Mouse (Mus musculus) embryonic facial prominence, embryonic 10.5 days (tissue): ENCODE measurements around the gene Tmem255b. TPM values are rescaled to one million over a fixed set of nuclear protein-coding genes. Genes with fewer than 3 reads are reported as not detected.

Experiments
- DNase-seq: peaks from one replicate; pipeline ENCODE4 v3.0.0-alpha.2; 2017; ENCODE audit warnings: low spot score
- H3K27ac ChIP-seq: fragments of 300-500 bp; sonication (generic); replicated peaks from 2 replicates; pipeline ENCODE4 v1.5.1; 2016; ENCODE audit warnings: mild to moderate bottlenecking
- H3K27me3 ChIP-seq: fragments of 300-500 bp; sonication (generic); replicated peaks from 2 replicates; pipeline ENCODE4 v1.6.1; 2016; ENCODE audit warnings: low read depth, mild to moderate bottlenecking; ENCODE audit not compliant: poor library complexity, severe bottlenecking
- H3K36me3 ChIP-seq: fragments of 300-500 bp; sonication (generic); replicated peaks from 2 replicates; pipeline ENCODE4 v1.6.1; 2016; ENCODE audit warnings: mild to moderate bottlenecking, moderate library complexity
- H3K4me1 ChIP-seq: fragments of 300-500 bp; sonication (generic); 2 replicates; pipeline ENCODE4 v1.6.1; 2016
- H3K4me3 ChIP-seq: fragments of 300-500 bp; sonication (generic); 2 replicates; pipeline ENCODE4 v1.5.1; 2016; ENCODE audit warnings: mild to moderate bottlenecking, moderate library complexity
- H3K9me3 ChIP-seq: fragments of 300-500 bp; sonication (generic); 2 replicates; pipeline ENCODE4 v1.6.1; 2016; ENCODE audit warnings: mild to moderate bottlenecking
- WGBS: fragments of 180-500 bp; shearing (Covaris S2); methylation state at CpG from one replicate; pipeline ENCODE4 v1.1.7; 2016; 5-methylcytosine and 5-hydroxymethylcytosine counted together
- polyA plus RNA-seq: library from polyadenylated mRNA; unstranded; fragments of >200 nt; fragmentation: Nextera tagmentation; extraction: Ambion mirVana; gene quantifications from 2 replicates; pipeline ENCODE4 v1.2.1, GENCODE M21; 2016

Gene Tmem255b
- polyA plus RNA-seq = 0.13 and 0.20 TPM in 2 replicates

DNA sequence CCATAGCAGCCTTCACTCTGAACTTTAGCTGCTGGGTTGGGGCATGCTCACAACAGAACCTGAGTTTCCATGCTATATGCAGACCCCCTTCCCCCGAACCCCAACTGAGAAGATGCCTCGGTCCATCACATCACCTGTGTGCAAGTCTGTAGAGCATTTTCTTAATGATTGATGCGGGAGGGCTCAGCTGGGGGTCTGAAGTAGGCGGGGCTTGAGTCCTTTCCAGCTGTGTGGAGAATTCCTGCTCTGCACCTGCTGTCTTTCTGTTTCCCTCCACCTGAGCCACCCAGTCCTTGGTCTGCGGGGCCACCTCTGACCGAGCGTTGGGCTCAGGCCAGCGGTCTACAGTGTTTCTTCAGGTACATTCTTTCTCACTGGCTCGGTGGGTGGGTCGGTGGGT lies at the start of gene Tmem255b:
TSS of gene Tmem255b (plus strand) at position 301 of the 400 bp plus-strand sequence.
- peaks cover 11% of the 10 kb centered on the region for H3K4me1 ChIP-seq
- no peaks in the 10 kb centered on the region for H3K36me3 ChIP-seq
- no peak for DNase-seq
- H3K27me3 ChIP-seq = peaks cover 46% of the 10 kb centered on the region
- 15% methylated on average over 10 of the region's 10 CpGs for WGBS
- H3K27ac ChIP-seq = no peak within 1 kb of the TSS
- no peak within 1 kb of the TSS for H3K4me3 ChIP-seq
- H3K9me3 ChIP-seq = no peaks in the 10 kb centered on the region

DNA sequence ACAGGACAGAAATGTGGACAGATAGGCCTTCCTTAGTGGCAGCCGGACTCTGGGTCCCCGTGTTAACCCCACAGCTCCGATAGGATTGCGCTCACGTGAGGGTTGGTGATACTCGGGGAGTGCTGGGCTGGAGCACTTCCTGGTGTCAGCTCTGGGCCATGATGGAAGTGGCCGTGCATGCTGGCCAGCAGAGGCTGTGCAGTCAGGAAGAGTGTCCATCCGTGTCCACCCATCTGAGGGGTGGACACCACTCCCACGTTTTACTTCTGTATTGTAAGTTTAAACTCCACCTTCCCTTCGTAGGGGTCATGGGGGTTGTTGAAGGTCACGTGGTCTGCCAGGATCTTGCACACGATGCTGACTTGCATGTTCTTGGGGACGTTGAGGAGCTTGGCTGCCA lies 48.6 kb upstream of the Tmem255b start:
- WGBS = 78% methylated on average over 13 of the region's 13 CpGs
- H3K4me1 ChIP-seq = no peaks in the 10 kb centered on the region
- no peak overlapping the region for H3K4me3 ChIP-seq

DNA sequence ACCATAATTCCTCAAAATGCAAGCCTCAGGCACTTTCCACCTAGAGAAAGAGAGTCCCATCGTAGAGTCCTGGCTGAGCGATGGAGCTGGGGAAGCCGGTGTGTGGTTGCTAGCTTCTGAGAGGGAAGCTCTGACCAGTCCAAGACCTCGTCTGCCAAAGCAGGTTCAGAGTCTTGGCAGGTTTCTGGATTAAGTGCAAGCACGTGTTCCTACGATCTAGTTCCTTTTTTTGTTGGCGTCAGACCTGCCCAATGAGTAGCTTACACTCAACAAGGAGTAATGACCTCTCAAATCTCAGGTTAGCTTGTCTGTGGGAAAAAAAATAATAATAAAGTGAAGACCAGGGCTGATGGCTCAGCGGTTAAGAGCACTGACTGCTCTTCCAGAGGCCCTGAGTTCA lies 47.3 kb upstream of the Tmem255b start:
- H3K27me3 ChIP-seq = no peaks in the 10 kb centered on the region
- no peak overlapping the region for H3K27ac ChIP-seq
- no peak for DNase-seq
- H3K36me3 ChIP-seq = 0 out of 2 replicates have a peak, but pooled peaks cover under 1% of the 10 kb centered on the region
- H3K9me3 ChIP-seq = no peaks in the 10 kb centered on the region
- no peak overlapping the region for H3K4me3 ChIP-seq
- no peaks in the 10 kb centered on the region for H3K4me1 ChIP-seq
- WGBS = 85% methylated on average over 8 of the region's 8 CpGs

More for the DNA sequence above, 48.6 kb upstream of the Tmem255b start:
- Histone ChIP-seq H3K27me3 (no peaks in the 10 kb centered on the region), H3K36me3 (peaks cover 14% of the 10 kb centered on the region; the same call in 1 of the 2 replicates), H3K9me3 (no peaks in the 10 kb centered on the region), H3K27ac (no peak overlapping the region)
- no peak for DNase-seq

DNA sequence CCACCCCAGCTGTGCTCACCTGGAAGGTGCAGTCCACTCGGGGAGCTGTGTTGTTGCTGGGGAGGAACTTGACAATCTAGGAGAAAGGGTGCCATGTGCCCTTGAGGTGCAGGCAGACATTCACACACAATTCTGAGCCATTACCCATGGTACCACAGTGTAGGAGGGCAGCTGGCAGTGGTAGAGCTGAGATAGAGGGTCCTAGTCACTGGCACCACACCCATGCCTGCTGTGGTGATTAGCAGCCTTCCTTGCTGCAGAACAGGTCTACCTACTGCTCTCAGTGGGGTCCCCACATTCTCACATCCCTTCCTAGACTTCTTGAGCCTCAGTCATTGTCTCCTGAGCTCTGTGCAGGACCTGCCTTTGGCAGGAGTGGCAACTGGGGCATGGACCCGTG lies 46.2 kb upstream of the Tmem255b start:
- no peaks in the 10 kb centered on the region for H3K27me3 ChIP-seq
- no peak for DNase-seq
- WGBS = 74% methylated on average over 2 of the region's 2 CpGs

DNA sequence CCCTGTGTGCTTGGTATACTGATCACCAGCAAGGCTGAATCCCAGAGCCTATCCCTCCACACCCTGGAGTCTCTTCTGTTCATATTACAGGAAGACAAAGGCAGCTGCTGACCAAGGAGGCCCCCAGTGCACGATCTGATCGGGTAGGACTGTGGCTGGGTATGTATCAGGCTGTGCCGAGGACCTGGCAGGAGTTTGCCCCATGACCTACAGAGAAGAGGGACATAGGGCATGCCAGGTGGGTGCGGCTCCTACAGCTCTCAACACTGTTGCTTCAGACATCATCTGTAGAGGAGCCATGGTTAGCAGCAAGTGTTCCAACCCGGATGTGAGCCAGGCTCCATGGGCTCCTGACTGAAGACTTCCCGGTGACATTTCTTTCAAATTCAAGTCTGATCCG lies 41.1 kb upstream of the Tmem255b start:
- 93% methylated on average over 7 of the region's 7 CpGs for WGBS
- H3K27ac ChIP-seq = no peak overlapping the region
- DNase-seq = no peak
- H3K4me1 ChIP-seq = no peaks in the 10 kb centered on the region
- no peaks in the 10 kb centered on the region for H3K27me3 ChIP-seq
- no peaks in the 10 kb centered on the region for H3K9me3 ChIP-seq
- no peak overlapping the region for H3K4me3 ChIP-seq
- no peaks in the 10 kb centered on the region for H3K36me3 ChIP-seq

More for the DNA sequence above, 46.2 kb upstream of the Tmem255b start:
- no peak overlapping the region for H3K4me3 ChIP-seq
- H3K27ac ChIP-seq = no peak overlapping the region
- H3K4me1 ChIP-seq = no peaks in the 10 kb centered on the region
- H3K36me3 ChIP-seq = no peaks in the 10 kb centered on the region
- H3K9me3 ChIP-seq = no peaks in the 10 kb centered on the region

DNA sequence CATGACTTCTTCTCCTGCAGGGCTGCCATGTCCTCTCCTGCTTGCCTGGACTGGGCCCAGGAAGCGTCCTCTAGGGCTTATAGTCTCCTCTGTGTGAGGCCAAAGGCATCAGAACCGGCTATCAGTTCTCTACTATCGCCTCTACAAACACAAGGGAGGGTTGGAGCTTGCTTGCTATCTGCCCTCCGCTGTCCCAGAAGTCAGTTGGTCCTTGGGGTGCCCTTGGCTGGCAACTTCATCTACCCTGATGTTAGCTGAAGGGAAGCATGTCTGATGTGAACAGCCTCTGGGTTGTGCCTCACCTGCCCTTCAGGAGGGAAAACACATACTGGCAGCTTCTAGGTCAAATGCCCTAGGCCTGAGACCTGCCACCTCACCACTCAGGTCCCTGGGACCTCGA lies 38.3 kb upstream of the Tmem255b start, which contains the start of gene Atp4b:
TSS of gene Atp4b (minus strand) at position 101 of the 400 bp plus-strand sequence.
- no peak for DNase-seq
- Histone ChIP-seq H3K36me3 (no peaks in the 10 kb centered on the region), H3K27me3 (no peaks in the 10 kb centered on the region), H3K4me1 (no peaks in the 10 kb centered on the region), H3K4me3 (no peak within 1 kb of the TSS), H3K9me3 (no peaks in the 10 kb centered on the region), H3K27ac (no peak within 1 kb of the TSS)
- WGBS = 78% methylated on average over 5 of the region's 5 CpGs

DNA sequence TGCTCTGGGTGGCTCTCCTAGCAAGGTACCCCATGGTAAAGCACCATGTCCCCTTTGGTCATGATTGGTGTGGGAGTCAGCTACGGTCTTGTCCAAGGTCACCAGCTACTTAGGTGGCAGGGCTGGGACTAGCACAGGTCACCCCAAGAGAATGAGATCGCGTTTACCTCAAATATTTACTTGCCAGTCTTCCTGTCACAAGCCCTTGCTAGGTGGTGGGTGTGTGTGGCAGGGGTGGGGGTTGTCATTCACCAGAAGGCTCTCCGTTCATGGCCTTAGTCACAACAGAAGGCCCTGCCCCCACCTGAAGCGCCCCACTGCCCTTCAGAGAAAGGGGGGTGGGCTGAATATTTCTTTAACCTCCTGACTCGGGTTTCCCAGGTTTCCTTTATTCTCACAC lies 31.5 kb upstream of the Tmem255b start:
- Histone ChIP-seq H3K27ac (no peak overlapping the region), H3K36me3 (no peaks in the 10 kb centered on the region), H3K27me3 (no peaks in the 10 kb centered on the region), H3K9me3 (no peaks in the 10 kb centered on the region), H3K4me1 (no peaks in the 10 kb centered on the region), H3K4me3 (no peak overlapping the region)
- 65% methylated on average over 6 of the region's 6 CpGs for WGBS
- no peak for DNase-seq

DNA sequence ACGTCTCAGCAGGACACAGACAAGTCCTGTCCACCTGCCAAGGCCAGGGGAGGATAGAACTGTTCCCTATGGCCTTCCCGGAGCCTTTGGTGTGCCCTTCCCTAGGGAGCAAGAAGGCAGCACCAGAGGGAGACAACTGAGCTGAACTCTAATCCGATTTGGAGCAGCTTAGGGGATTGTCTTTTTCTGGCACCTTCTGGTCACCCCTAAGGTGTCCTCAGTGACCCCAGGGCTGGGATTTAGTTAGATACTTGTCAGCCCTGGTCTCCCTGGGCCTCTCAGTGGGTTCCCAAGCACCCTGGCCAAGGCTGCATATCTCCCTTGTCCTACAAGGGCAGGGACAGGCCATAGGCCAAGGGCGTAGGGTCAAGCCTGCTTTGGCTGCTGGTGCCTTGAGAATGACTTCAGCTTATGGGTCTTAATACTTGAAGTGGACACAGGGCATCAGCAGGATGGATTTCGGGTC lies 30.3 kb upstream of the Tmem255b start, which contains the start of gene Grk1:
TSS of gene Grk1 (plus strand) at position 416 of the 466 bp plus-strand sequence.
- Histone ChIP-seq H3K27ac (no peak within 1 kb of the TSS), H3K4me3 (no peak within 1 kb of the TSS), H3K36me3 (no peaks in the 10 kb centered on the region), H3K9me3 (no peaks in the 10 kb centered on the region), H3K27me3 (no peaks in the 10 kb centered on the region), H3K4me1 (no peaks in the 10 kb centered on the region)
- no peak for DNase-seq
- WGBS = 85% methylated on average over 5 of the region's 5 CpGs

DNA sequence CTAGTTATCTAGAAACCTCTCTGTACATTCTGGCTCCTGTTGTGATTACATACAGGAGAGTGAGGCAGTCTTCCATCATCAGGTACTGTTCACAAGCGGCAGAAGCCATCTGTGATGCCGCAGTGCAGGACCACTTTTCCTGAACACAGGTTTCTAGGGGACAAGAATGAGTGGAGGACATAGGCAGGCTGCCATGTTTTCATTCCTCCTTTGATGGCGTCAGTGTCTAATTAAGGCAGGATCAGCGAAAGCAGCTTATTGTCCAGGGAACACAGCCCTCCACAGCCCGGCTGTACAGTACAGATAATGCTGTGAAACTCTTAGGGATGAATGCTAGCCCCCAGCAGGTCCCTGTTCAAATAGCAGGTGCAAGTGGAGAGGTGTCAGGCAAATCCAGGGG lies 29.0 kb upstream of the Tmem255b start:
- Histone ChIP-seq H3K4me3 (no peak overlapping the region), H3K27ac (no peak overlapping the region), H3K27me3 (no peaks in the 10 kb centered on the region), H3K9me3 (no peaks in the 10 kb centered on the region), H3K4me1 (no peaks in the 10 kb centered on the region), H3K36me3 (no peaks in the 10 kb centered on the region)
- no peak for DNase-seq
- 81% methylated on average over 5 of the region's 5 CpGs for WGBS

DNA sequence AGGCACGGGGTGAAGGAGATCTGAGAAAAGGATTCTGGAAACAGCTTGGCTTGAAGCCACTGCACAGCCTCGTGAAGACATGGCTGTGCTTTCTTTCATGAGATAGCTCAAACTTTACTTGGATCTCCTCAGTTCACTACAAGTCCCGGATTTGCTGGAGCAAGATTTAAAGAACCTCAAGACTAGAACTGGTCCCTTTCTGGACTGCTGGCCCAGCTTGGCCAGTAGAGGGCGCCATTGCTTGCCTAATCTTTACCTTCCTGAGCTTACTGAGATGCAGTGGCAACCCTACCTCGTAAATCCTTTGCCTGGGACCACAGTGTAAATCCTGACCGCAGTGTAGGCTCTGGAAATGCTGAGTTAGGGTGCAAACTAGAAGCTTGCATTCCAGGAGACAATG lies 23.4 kb upstream of the Tmem255b start:
- DNase-seq = peak; percentile 78
- Histone ChIP-seq H3K27me3 (no peaks in the 10 kb centered on the region), H3K4me1 (no peaks in the 10 kb centered on the region), H3K27ac (no peak overlapping the region), H3K4me3 (no peak overlapping the region), H3K9me3 (no peaks in the 10 kb centered on the region), H3K36me3 (no peaks in the 10 kb centered on the region)
- WGBS = 33% methylated on average over 6 of the region's 6 CpGs

DNA sequence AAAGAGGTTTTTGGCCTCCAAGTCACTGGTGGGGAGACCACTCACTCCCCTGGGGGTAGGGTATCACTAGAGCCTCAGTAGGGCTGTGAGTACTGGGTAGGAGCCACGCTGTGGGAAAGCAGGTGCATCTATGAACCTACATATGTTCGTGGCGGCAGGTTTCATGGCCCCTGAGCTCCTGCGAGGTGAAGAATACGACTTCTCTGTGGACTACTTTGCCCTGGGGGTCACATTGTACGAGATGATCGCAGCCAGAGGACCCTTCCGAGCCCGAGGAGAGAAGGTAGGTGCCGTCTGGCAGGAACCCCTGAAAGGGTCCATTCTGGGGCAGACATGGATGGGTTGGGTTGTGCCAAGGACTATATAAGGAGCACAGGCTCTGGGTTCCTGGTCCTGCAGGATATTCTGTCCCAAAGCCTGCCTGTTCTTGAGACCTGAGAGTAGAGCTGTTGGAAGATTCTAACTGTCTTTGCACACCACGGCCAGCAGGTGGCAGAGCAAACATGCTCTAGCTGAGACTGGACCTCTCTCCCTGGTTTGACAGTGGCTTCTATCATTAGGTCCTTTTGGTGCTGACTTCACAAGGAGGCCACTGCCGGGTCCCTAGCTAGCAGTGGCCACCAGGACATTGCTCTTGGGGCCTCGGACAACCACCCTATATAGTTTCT lies 22.0 kb upstream of the Tmem255b start:
- Histone ChIP-seq H3K9me3 (no peaks in the 10 kb centered on the region), H3K4me3 (no peak overlapping the region), H3K36me3 (no peaks in the 10 kb centered on the region), H3K4me1 (no peaks in the 10 kb centered on the region), H3K27me3 (no peaks in the 10 kb centered on the region), H3K27ac (no peak overlapping the region)
- WGBS = 61% methylated on average over 13 of the region's 13 CpGs
- DNase-seq = peak; percentile 74

DNA sequence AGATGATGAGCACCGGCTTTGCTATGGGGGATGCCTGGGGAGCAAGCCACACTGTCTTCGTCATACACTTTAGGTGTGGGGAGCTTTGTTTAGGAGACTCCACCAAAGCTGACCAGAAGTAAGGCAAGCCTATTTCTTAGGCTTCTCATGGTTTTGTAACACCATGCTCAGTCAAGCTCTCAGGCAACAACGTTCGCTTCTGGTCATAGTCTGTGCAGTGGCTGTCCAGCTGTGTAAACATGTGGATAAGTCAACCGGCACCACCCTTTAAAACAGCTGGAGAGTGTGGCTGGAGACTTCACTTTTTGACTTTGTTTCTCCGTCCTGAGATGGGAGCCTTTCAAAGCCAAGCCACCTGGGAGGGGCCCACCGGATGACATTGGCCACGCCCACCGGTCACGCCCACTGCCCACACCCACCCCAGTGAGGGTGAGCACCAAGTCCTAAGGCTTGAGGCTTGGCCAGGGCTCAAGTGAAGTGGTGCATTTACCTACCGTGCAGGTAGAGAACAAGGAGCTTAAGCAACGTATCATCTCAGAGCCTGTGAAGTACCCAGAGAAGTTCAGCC lies 21.1 kb upstream of the Tmem255b start:
- H3K4me1 ChIP-seq = no peaks in the 10 kb centered on the region
- no peak overlapping the region for H3K4me3 ChIP-seq
- 54% methylated on average over 12 of the region's 12 CpGs for WGBS
- H3K36me3 ChIP-seq = no peaks in the 10 kb centered on the region
- DNase-seq = no peak
- no peaks in the 10 kb centered on the region for H3K27me3 ChIP-seq
- H3K9me3 ChIP-seq = no peaks in the 10 kb centered on the region
- H3K27ac ChIP-seq = no peak overlapping the region

DNA sequence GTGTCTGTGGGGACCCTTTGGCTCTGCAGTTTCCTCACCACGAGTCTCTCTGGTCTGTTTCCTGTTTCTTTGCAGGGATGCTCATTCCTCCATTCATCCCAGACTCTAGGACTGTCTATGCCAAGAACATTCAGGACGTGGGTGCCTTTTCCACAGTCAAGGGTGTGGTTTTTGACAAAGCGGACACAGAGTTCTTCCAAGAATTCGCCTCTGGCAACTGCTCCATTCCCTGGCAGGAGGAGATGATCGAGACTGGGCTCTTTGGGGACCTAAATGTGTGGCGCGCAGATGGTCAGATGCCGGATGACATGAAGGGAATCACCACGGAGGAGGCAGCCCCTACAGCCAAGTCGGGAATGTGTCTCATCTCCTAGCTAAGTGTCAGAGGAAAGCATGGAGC lies 19.1 kb upstream of the Tmem255b start:
- Histone ChIP-seq H3K27ac (no peak overlapping the region), H3K4me1 (no peaks in the 10 kb centered on the region), H3K9me3 (no peaks in the 10 kb centered on the region), H3K4me3 (no peak overlapping the region), H3K36me3 (no peaks in the 10 kb centered on the region), H3K27me3 (no peaks in the 10 kb centered on the region)
- 78% methylated on average over 10 of the region's 10 CpGs for WGBS
- DNase-seq = no peak
